Mouse (Mus musculus) liver, embryonic 14.5 days (tissue): Measurements from ENCODE around the gene Pi4k2b.

Experiments used
- CTCF ChIP-seq: IDR thresholded peaks from 2 replicates; pipeline ENCODE4 v1.5.1; 2016; ENCODE audit warnings: antibody characterized with exemption, low read depth, control low read depth
- EP300 ChIP-seq: IDR thresholded peaks from 2 replicates; pipeline ENCODE4 v1.6.1; 2016; ENCODE audit warnings: antibody characterized with exemption, low read depth

DNA sequence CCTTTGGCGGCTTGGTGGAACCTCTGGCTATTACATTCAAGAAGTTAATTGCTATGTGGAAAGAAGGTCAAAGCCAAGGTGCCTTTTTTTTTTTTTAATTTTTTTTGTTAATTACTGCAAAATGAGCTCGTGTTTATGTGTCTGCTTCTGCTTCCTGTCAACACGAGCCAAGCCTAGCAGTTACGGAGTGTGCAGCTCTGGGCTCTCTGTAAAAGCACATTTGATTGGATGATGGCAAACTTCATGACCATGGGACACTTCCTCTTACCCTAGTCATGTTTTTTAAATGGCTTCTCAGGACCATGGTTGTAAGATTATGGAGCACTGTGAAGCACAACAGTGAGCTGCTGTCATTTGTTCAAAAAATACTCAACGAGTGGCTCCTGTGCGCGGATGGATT lies 65.7 kb downstream of the Pi4k2b start:
- TF ChIP-seq CTCF = no peak
- TF ChIP-seq EP300 = no peak
